Mouse (Mus musculus) myocyte (in vitro differentiated cells): Measurements from ENCODE around the gene Atp11a. TPM values are rescaled to one million over a fixed set of nuclear protein-coding genes. Genes with fewer than 3 reads are reported as not detected.

ENCODE experiments used
- H3K27me3 ChIP-seq: one replicate; pipeline ENCODE4 v1.6.1; 2011; ENCODE audit not compliant: control insufficient read depth, insufficient read depth, insufficient read length
- H3K36me3 ChIP-seq: one replicate; pipeline ENCODE4 v1.6.1; 2011; ENCODE audit not compliant: control insufficient read depth, insufficient read depth
- H3K4me2 ChIP-seq: one replicate; pipeline ENCODE4 v1.6.1; 2011; ENCODE audit warnings: low read depth, control low read depth
- H3K4me3 ChIP-seq: one replicate; pipeline ENCODE4 v1.5.1; 2011; ENCODE audit warnings: mild to moderate bottlenecking, control low read depth, moderate library complexity
- H3K79me2 ChIP-seq: one replicate; pipeline ENCODE4 v1.6.1; 2011; ENCODE audit not compliant: control insufficient read depth, insufficient read depth
- H3ac ChIP-seq: one replicate; pipeline ENCODE4 v1.6.1; 2011; ENCODE audit not compliant: control insufficient read depth, insufficient read length
- CEBPB ChIP-seq: IDR thresholded peaks from 2 replicates; pipeline ENCODE4 v1.6.1; 2011; ENCODE audit warnings: mild to moderate bottlenecking, moderate library complexity; ENCODE audit not compliant: poor library complexity, insufficient read depth, severe bottlenecking
- E2F4 ChIP-seq: IDR thresholded peaks from one replicate; pipeline ENCODE4 v1.6.1; 2011; ENCODE audit warnings: mild to moderate bottlenecking, control low read depth, moderate library complexity; ENCODE audit not compliant: insufficient read depth
- MAX ChIP-seq: IDR thresholded peaks from one replicate; pipeline ENCODE4 v1.6.1; 2011; ENCODE audit warnings: low read depth, mild to moderate bottlenecking, control low read depth
- MYOD1 ChIP-seq, 3 experiments: IDR thresholded peaks; one replicate each; pipeline ENCODE4 v1.6.1; 2011; ENCODE audit warnings: control low read depth in 2 of 3, low read depth in 2 of 3, mild to moderate bottlenecking in 2 of 3, moderate library complexity in 1 of 3; ENCODE audit not compliant: insufficient read length in 2 of 3, control insufficient read depth in 1 of 3
- MYOG ChIP-seq, 3 experiments: IDR thresholded peaks; one replicate each; pipeline ENCODE4 v1.6.1; 2011; ENCODE audit warnings: control low read depth in 2 of 3, low read depth in 2 of 3, mild to moderate bottlenecking in 2 of 3; ENCODE audit not compliant: insufficient read length in 2 of 3, control insufficient read depth in 1 of 3, insufficient read depth in 1 of 3
- POLR2A ChIP-seq: IDR thresholded peaks from one replicate; pipeline ENCODE4 v1.6.1; 2011; ENCODE audit warnings: low read depth, mild to moderate bottlenecking, control low read depth, moderate library complexity; ENCODE audit not compliant: insufficient read length
- POLR2AphosphoS2 ChIP-seq: IDR thresholded peaks from one replicate; pipeline ENCODE4 v1.6.1; 2011; ENCODE audit warnings: low read depth, control low read depth; ENCODE audit not compliant: insufficient read length
- REST ChIP-seq: IDR thresholded peaks from one replicate; pipeline ENCODE4 v1.6.1; 2011; ENCODE audit warnings: mild to moderate bottlenecking, control low read depth, moderate library complexity; ENCODE audit not compliant: insufficient read depth, insufficient read length
- SRF ChIP-seq: IDR thresholded peaks from one replicate; pipeline ENCODE4 v1.6.1; 2011; ENCODE audit warnings: low read depth; ENCODE audit not compliant: control insufficient read depth, insufficient read length
- TCF12 ChIP-seq: IDR thresholded peaks from one replicate; pipeline ENCODE4 v1.6.1; 2011; ENCODE audit warnings: mild to moderate bottlenecking, control low read depth; ENCODE audit not compliant: poor library complexity, insufficient read depth, severe bottlenecking
- TCF3 ChIP-seq: IDR thresholded peaks from one replicate; pipeline ENCODE4 v1.6.1; 2011; ENCODE audit warnings: low read depth, control low read depth; ENCODE audit not compliant: insufficient read length
- USF1 ChIP-seq: IDR thresholded peaks from one replicate; pipeline ENCODE4 v1.6.1; 2011; ENCODE audit warnings: low read depth, mild to moderate bottlenecking, control low read depth, moderate library complexity
- polyA plus RNA-seq: library from polyadenylated mRNA; unstranded; fragments of >200 nt; fragmentation: generic; extraction: Trizol; gene quantifications from one replicate; pipeline ENCODE4 v1.2.1, GENCODE M21; 2012; ENCODE audit warnings: missing spikeins

The Atp11a gene
- polyA plus RNA-seq, 1 experiment: 13.8 TPM

- TF ChIP-seq SRF (no peak), REST (no peak), TCF12 (no peak), MAX (no peak), MYOG (IDR thresholded peaks at IDR 0.05; ENCODE audit: control insufficient read depth in 1 of 3, insufficient read depth in 1 of 3, insufficient read length in 2 of 3, low read depth in 2 of 3) (no peak), TCF3 (no peak), POLR2A (no peak), CEBPB (no peak), POLR2AphosphoS2 (no peak), USF1 (no peak), MYOD1 (IDR thresholded peaks at IDR 0.05; ENCODE audit: control insufficient read depth in 1 of 3, insufficient read length in 2 of 3, low read depth in 2 of 3) (no peak), E2F4 (no peak)
- no peaks in the 10 kb centered on the region for H3K36me3 ChIP-seq
- no peak overlapping the region for H3K4me3 ChIP-seq
- H3K4me2 ChIP-seq: no peak overlapping the region
- H3K79me2 ChIP-seq: no peaks in the 10 kb centered on the region
- H3K27me3 ChIP-seq: peaks cover 12% of the 10 kb centered on the region
- H3ac ChIP-seq: no peak overlapping the region
Observed at GRCm38 (mm10) chr8:12753054-12753453, 3.8 kb upstream of the Atp11a start.

DNA sequence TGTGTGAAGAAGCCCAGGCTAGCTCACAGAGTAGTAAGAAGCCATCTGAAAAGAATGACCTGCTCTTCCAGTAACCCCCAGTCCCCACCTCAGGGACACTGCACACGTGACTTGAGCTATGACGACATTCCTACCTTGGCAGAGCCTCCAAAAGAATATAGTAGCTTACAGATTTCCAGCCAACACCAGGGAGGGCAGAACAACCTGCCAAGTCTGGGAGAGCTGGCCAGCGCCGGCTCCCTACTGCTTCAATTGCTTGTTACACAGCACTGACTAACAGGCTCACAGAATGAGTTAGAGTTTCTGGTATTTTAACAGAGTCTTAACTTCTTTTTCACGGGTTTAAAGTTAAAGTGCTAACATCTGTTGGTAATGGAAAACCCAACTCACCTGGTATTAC, 2.7 kb upstream of the Atp11a start:
- Histone ChIP-seq H3K4me2 (no peak overlapping the region), H3K79me2 (no peaks in the 10 kb centered on the region), H3K27me3 (peaks cover 2% of the 10 kb centered on the region), H3ac (no peak overlapping the region), H3K4me3 (no peak overlapping the region), H3K36me3 (no peaks in the 10 kb centered on the region)
- TF ChIP-seq E2F4 (no peak), USF1 (no peak), MAX (no peak), MYOG (IDR thresholded peaks at IDR 0.05; ENCODE audit: control insufficient read depth in 1 of 3, insufficient read depth in 1 of 3, insufficient read length in 2 of 3, low read depth in 2 of 3) (no peak), POLR2AphosphoS2 (no peak), TCF12 (no peak), CEBPB (no peak), POLR2A (no peak), REST (no peak)

GRCm38 (mm10) chr8:12755312-12755711, 1.5 kb upstream of the Atp11a start:
- Histone ChIP-seq H3K4me3 (no peak overlapping the region), H3K4me2 (no peak overlapping the region), H3ac (no peak overlapping the region), H3K27me3 (no peaks in the 10 kb centered on the region), H3K79me2 (no peaks in the 10 kb centered on the region), H3K36me3 (no peaks in the 10 kb centered on the region)
- TF ChIP-seq REST: no peak
- no peak for TF ChIP-seq POLR2A
- TF ChIP-seq MYOD1 (IDR thresholded peaks at IDR 0.05; ENCODE audit: control insufficient read depth in 1 of 3, insufficient read length in 2 of 3, low read depth in 2 of 3): no peak
- TF ChIP-seq TCF3: no peak
- TF ChIP-seq USF1: no peak
- no peak for TF ChIP-seq MYOG (IDR thresholded peaks at IDR 0.05; ENCODE audit: control insufficient read depth in 1 of 3, insufficient read depth in 1 of 3, insufficient read length in 2 of 3, low read depth in 2 of 3)
- TF ChIP-seq TCF12: no peak
- no peak for TF ChIP-seq MAX
- TF ChIP-seq CEBPB: no peak
- TF ChIP-seq POLR2AphosphoS2: no peak

- Histone ChIP-seq H3K4me2 (no peak overlapping the region), H3K4me3 (no peak overlapping the region), H3K36me3 (no peaks in the 10 kb centered on the region), H3K27me3 (no peaks in the 10 kb centered on the region), H3ac (no peak overlapping the region), H3K79me2 (no peaks in the 10 kb centered on the region)
- TF ChIP-seq E2F4 (no peak), REST (no peak), TCF3 (no peak), TCF12 (no peak)
Observed at GRCm38 (mm10) chr8:12755826-12756225, 988 bp upstream of the Atp11a start.

- Histone ChIP-seq H3K4me3 (peak overlapping the region; percentile 37), H3K36me3 (no peaks in the 10 kb centered on the region), H3K79me2 (no peaks in the 10 kb centered on the region), H3ac (peak overlapping the region; percentile 82), H3K27me3 (no peaks in the 10 kb centered on the region), H3K4me2 (peak overlapping the region; percentile 80)
- no peak for TF ChIP-seq POLR2A
- no peak for TF ChIP-seq MAX
- no peak for TF ChIP-seq MYOG (IDR thresholded peaks at IDR 0.05; ENCODE audit: control insufficient read depth in 1 of 3, insufficient read depth in 1 of 3, insufficient read length in 2 of 3, low read depth in 2 of 3)
- TF ChIP-seq TCF3: no peak
- TF ChIP-seq SRF: no peak
- TF ChIP-seq TCF12: no peak
Observed at GRCm38 (mm10) chr8:12757231-12757940, 572 bp downstream of the Atp11a start.
